Mouse (Mus musculus) cortical plate, adult 2 months (tissue): ENCODE data around the gene Gpx5.

Experiments
- CTCF ChIP-seq: fragments of 200-500 bp; IDR thresholded peaks from 2 replicates; pipeline ENCODE4 v1.5.1; 2011; ENCODE audit warnings: mild to moderate bottlenecking, control low read depth, low read length; ENCODE audit not compliant: insufficient read depth; ENCODE audit errors: extremely low read depth
- POLR2A ChIP-seq: fragments of 200-500 bp; IDR thresholded peaks from 2 replicates; pipeline ENCODE4 v1.6.1; 2011; ENCODE audit warnings: mild to moderate bottlenecking, low read length, control low read depth; ENCODE audit not compliant: insufficient read depth; ENCODE audit errors: extremely low read depth

- TF ChIP-seq CTCF (no peak), POLR2A (no peak)
These were observed 20.3 kb upstream of the Gpx5 start for GRCm38 (mm10) chr13:21312854-21313253.
